ENCODE assay signal across 15 mouse cellular contexts in genomic region chr3:83991691-83992524, GRCm38 (mm10). TPM values are rescaled to one million over a fixed set of nuclear protein-coding genes. Genes with fewer than 3 reads are reported as not detected.
DNase-seq lines count a peak whose midpoint lies in the region; ATAC-seq and TF ChIP-seq lines count a peak whose summit lies in the region.
"Had no signal": no experiment of that assay in that cellular context is flagged by ENCODE, and none has a peak within 500 bp of the region (broad histone marks: within the 10 kb centered on the region; RNA-seq: fewer than 3 reads in every experiment).

No protein-coding gene starts in this region.

- H3K9ac ChIP-seq in heart, embryonic 15.5 days: no peak overlapping the region
- no peak overlapping the region for H3K9ac ChIP-seq in CH12.LX (ENCODE audit: insufficient read depth, low read depth)
- H3K9ac ChIP-seq: hindbrain, embryonic 15.5 days; limb, embryonic 15.5 days had no signal

- no peak overlapping the region for H3K4me3 ChIP-seq in heart, embryonic 15.5 days
- no peak overlapping the region for H3K4me3 ChIP-seq in CH12.LX (replicated peaks in 1 of 3; ENCODE audit: low read depth in 2 of 3, low read length in 2 of 3, poor library complexity in 1 of 3)
- H3K4me3 ChIP-seq: hindbrain, embryonic 15.5 days; layer of hippocampus, adult 2 months; limb, embryonic 15.5 days; midbrain, embryonic 10.5 days had no signal

- no peak for TF ChIP-seq POLR2A in CH12.LX (IDR thresholded peaks at IDR 0.05; ENCODE audit: low read depth, low read length)

- H3K27ac ChIP-seq in heart, embryonic 15.5 days: peak overlapping the region; percentile 86
- H3K27ac ChIP-seq in CH12.LX (ENCODE audit: insufficient read depth, low read depth): no peak overlapping the region
- H3K27ac ChIP-seq: layer of hippocampus, adult 2 months; limb, embryonic 15.5 days; midbrain, embryonic 10.5 days had no signal

- intact Hi-C loops in heart, postnatal 36 days (cut with DNase I): loop anchor here (5.0 kb wide), 1 partner anchor 40 kb away; no protein-coding TSS in a partner anchor
- intact Hi-C loops in left cerebral cortex, postnatal 36 days (cut with DNase I): no loop called here

- TF ChIP-seq RAD21 in CH12.LX (IDR thresholded peaks at IDR 0.05; ENCODE audit: low read depth, low read length): peak; percentile 31

- H3K4me1 ChIP-seq in heart, embryonic 15.5 days (replicated peaks): peaks cover 68% of the 10 kb centered on the region
- H3K4me1 ChIP-seq in CH12.LX (ENCODE audit: control insufficient read depth in 1 of 2, insufficient read depth in 2 of 2): peaks cover 35 to 98% of the 10 kb centered on the region in 2 experiments

- H3K4me2 ChIP-seq in heart, embryonic 15.5 days: no peak overlapping the region
- no peak overlapping the region for H3K4me2 ChIP-seq in CH12.LX (ENCODE audit: insufficient read depth, low read depth, poor library complexity, severe bottlenecking)
- H3K4me2 ChIP-seq: hindbrain, embryonic 15.5 days; limb, embryonic 15.5 days had no signal

- in situ Hi-C loops in CH12.LX (cut with MboI; ENCODE audit: low pct_ligation_motif_present, low pct_unique_long_range_greater_than_20kb, low sequenced_read_pairs): no loop called here

- dilution Hi-C loops in CH12.LX (cut with MboI; ENCODE audit: extremely low pct_ligation_motif_present, extremely low pct_unique_long_range_greater_than_20kb, low sequenced_read_pairs): no loop called here

- no peak for DNase-seq in heart, postnatal 36 days
- DNase-seq in 416B (ENCODE audit: low read depth): peak; percentile 62
- peak; percentile 48 for DNase-seq in CH12.LX (ENCODE audit: extremely low read depth)
- peak; percentile 60 for DNase-seq in gonadal fat pad, adult 2 months (ENCODE audit: low read depth)
- no peak for DNase-seq in testis, postnatal 10 days (ENCODE audit: low spot score)
- DNase-seq in left cerebral cortex, postnatal 36 days (ENCODE audit: low spot score in 2 of 2): no peak
- DNase-seq: adrenal gland, postnatal 25 days; gastrocnemius, postnatal 36 days; thymus, postnatal 25 days had no signal

- peaks cover 7% of the 10 kb centered on the region for H3K79me2 ChIP-seq in CH12.LX (replicated peaks; ENCODE audit: control insufficient read depth, extremely low read depth, insufficient read depth, poor library complexity, severe bottlenecking)

- TF ChIP-seq EP300 in CH12.LX (IDR thresholded peaks at IDR 0.05; ENCODE audit: low read length): no peak

- H3K27me3 ChIP-seq in heart, embryonic 15.5 days: no peaks in the 10 kb centered on the region
- H3K27me3 ChIP-seq in CH12.LX (replicated peaks): no peaks in the 10 kb centered on the region
- H3K27me3 ChIP-seq: hindbrain, embryonic 15.5 days; limb, embryonic 15.5 days had no signal

- no peaks in the 10 kb centered on the region for H3K9me3 ChIP-seq in heart, embryonic 15.5 days (replicated peaks)
- H3K9me3 ChIP-seq in CH12.LX (replicated peaks; ENCODE audit: low read length): peaks cover 4% of the 10 kb centered on the region
- H3K9me3 ChIP-seq: hindbrain, embryonic 15.5 days; limb, embryonic 15.5 days; midbrain, embryonic 10.5 days had no signal

- no peaks in the 10 kb centered on the region for H3K36me3 ChIP-seq in heart, embryonic 15.5 days
- peaks cover 0 to 49% of the 10 kb centered on the region in 2 experiments for H3K36me3 ChIP-seq in CH12.LX (replicated peaks in 1 of 2; ENCODE audit: control insufficient read depth in 1 of 2, insufficient read depth in 1 of 2, low read length in 1 of 2)
- H3K36me3 ChIP-seq: hindbrain, embryonic 15.5 days; limb, embryonic 15.5 days had no signal

- ATAC-seq in heart, embryonic 15.5 days (replicated peaks; ENCODE audit: insufficient number of reproducible peaks, insufficient read depth, low FRiP score, low read depth): no peak
- no peak for ATAC-seq in megakaryocyte-erythroid progenitor cell, adult 5-6 weeks (replicated peaks; ENCODE audit: low FRiP score, low TSS enrichment, poor library complexity, severe bottlenecking)

- WGBS in heart, embryonic 15.5 days: 77% methylated on average over 8 of the region's 8 CpGs

- peak in 1 of 2 experiments; percentile 40; a peak in 1 of 4 replicates for TF ChIP-seq CTCF in CH12.LX (conservative IDR thresholded peaks at IDR 0.05 in 1 of 2, IDR thresholded peaks at IDR 0.05 in 1 of 2; ENCODE audit: low read depth in 2 of 2, low read length in 2 of 2)

TF ChIP-seq in CH12.LX, 34 proteins besides CTCF, POLR2A, EP300 and RAD21:
- TF ChIP-seq USF2 (conservative IDR thresholded peaks at IDR 0.05; ENCODE audit: low read depth, low read length) (no peak), MAX (IDR thresholded peaks at IDR 0.05; ENCODE audit: low read length) (no peak), USF1 (IDR thresholded peaks at IDR 0.05; ENCODE audit: low read depth, low read length) (no peak), SMC3 (IDR thresholded peaks at IDR 0.05; ENCODE audit: low read depth, low read length) (peak; percentile 37), NRF1 (IDR thresholded peaks at IDR 0.05; ENCODE audit: low read depth, low read length) (peak; percentile 39; the same call in 1 of the 2 replicates)

RNA-seq across cellular contexts. Expression of gene Tmem131l, which starts 48.1 kb away (rescaled TPM):
- polyA plus RNA-seq in heart, embryonic 15.5 days (2015; fragmentation: Nextera tagmentation; extraction: Ambion mirVana): 23.5 and 43.2 TPM in 2 replicates
- total RNA-seq in heart, postnatal 36 days (2021): 10 to 100 TPM; 25.5 to 26.1 TPM
- total RNA-seq in CH12.LX (2012; rRNA removed) (28.7 and 37.1 TPM in 2 replicates), CH12.LX (2014; rRNA removed) (29.4 and 32.7 TPM in 2 replicates)
- polyA plus RNA-seq in CH12.LX (2012; ENCODE audit: insufficient read length, low read depth): 78.5 and 89.7 TPM in 2 replicates
- polyA plus RNA-seq in gonadal fat pad, adult 2 months (2012; rRNA removed): 18.8 and 19.0 TPM in 2 replicates
- 10 to 100 TPM; 17.7 to 28.0 TPM for total RNA-seq in left cerebral cortex, postnatal 36 days (2021)
- total RNA-seq in megakaryocyte-erythroid progenitor cell, adult 5-6 weeks (2014; fragmentation: Nextera tagmentation): 103 and 106 TPM in 2 replicates
- 32.7 and 42.1 TPM in 2 replicates for total RNA-seq in megakaryocyte-erythroid progenitor cell, adult 5-6 weeks (2017)

Comparison
In these comparisons a context has a peak if more than half of its experiments do, and no peak if none do; other contexts are left out.
1. DNase-seq: peak in 416B (single experiment), CH12.LX (single experiment) and gonadal fat pad, adult 2 months (single experiment); none in heart, postnatal 36 days (0 of 2), testis, postnatal 10 days (single experiment) and left cerebral cortex, postnatal 36 days (0 of 2).